Mouse (Mus musculus) G1E (cell line): Measurements from ENCODE around the gene Safb2.

Source experiments
- CTCF ChIP-seq: IDR thresholded peaks from 2 replicates; pipeline ENCODE4 v1.5.1; 2012; ENCODE audit warnings: low read depth, low read length, inconsistent platforms, mixed read lengths
- TAL1 ChIP-seq: conservative IDR thresholded peaks from 2 replicates; pipeline ENCODE4 v1.6.1; 2012; ENCODE audit warnings: low read depth, low read length, inconsistent platforms, mixed read lengths

- TF ChIP-seq CTCF: no peak
- TF ChIP-seq TAL1: no peak
Observed at GRCm38 (mm10) chr17:56584257-56585130, at the start of gene Safb2, which contains the start of gene Safb.
